Mouse (Mus musculus) neutrophil, adult 5-6 weeks (primary cell): ENCODE measurements around the gene Auts2. TPM values are rescaled to one million over a fixed set of nuclear protein-coding genes. Genes with fewer than 3 reads are reported as not detected.

Experiments used
- ATAC-seq: fragments of 151-379, 151-347 bp; 2 replicates; pipeline ENCODE4 v1.8.0; 2017; ENCODE audit warnings: mild to moderate bottlenecking, moderate TSS enrichment; ENCODE audit not compliant: insufficient number of reproducible peaks, poor library complexity, low FRiP score, severe bottlenecking; ENCODE audit errors: extremely low read depth
- total RNA-seq: library from RNA; stranded (forward); fragments of 200-1000 nt; gene quantifications from 2 replicates; pipeline ENCODE4 v1.2.3, GENCODE M21; 2017

The Auts2 gene
- total RNA-seq, 1 experiment from 2014 or later = 0.93 TPM

DNA sequence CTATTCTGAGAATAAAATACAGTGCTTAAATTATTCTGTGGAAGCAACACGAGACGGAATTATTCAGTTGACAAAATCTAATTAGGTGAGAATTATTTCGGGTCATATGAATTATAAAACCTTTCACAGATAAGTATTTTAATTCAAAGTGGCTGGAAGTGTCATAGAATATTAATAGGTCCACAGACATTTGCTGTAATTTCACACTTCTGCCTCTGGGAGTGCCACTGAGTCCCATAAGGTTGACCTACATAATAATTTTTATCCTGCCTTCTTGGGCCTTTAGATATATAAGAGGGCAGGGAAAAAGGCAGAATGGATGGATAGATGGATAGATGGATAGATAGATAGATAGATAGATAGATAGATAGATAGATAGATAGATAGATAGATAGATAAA, 454.6 kb downstream of the Auts2 start:
- ATAC-seq = no peak

DNA sequence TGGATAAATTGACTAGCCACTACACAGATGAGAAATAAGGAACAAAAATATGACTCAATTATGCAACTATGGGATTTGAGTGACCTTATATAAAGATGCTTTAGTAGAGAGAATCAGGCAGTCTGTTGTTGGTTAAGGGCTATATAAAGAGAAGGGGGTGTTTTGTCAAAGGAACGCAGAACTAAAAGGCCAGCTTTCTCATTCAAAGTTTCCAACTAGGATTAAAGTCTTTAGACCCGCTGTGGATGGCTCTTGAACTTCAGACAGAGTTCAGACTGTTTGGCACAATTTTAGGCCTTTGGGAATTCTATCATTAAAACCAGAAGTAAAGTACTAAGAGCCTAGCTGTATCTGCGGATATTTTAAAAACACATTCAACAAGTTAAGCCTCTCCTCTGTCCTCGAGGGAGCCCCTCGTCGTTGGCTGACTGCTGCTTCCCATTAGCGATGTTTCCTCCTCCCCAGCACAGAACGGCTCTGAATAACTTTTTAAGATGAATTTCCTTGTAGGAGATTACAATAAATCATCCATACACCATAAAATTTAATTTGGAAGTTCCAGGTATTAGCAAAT, 459.3 kb downstream of the Auts2 start:
- ATAC-seq = no peak

DNA sequence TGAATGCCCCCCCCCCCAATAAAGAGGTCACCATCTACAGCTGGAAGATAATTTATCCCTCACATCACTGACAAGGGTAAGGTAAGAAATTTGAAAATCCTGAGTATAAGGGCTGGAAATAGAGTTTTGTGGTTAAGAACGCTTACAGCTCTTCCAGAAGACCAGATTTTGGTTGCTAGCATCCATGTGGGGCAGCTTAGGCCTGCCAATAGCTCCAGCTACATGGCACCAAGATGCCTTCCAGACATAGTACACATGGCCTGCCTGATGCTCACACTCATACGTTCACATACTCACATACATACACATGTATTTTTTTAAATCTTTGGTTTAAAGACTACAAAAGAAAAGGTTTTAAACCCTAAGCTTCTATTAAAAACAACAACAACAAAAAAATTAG, 467.2 kb downstream of the Auts2 start:
- ATAC-seq = no peak

DNA sequence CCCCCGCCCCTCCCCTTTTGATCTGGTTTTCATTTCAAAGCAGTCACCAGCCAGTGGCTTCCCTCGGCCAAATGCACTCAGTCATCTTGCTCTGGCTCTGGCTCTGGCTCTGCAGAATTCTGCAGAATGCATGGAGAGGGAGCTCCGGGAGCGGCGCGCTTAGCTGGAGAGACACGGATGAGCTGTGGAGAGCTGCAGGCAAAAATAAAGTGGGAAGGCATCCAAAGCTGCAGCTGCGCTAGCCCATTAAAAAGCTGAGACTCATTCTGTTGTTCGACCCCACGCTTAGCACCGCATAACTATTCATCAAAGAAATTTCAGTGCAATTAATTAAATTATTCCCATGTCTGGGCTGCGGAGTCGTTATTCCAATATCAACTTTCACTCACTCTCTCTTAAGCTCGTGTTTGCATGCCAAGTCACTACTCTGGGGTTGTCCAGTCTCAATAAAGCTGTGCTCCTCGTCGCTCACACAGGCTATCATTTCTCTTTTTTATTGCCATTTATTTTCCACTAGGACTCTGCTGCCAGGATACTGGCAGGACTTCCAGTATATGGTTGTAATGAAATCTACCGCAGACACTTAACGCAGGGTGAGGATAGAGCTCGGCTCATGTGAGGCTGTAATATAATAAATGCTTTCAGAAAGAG, 468.3 kb downstream of the Auts2 start:
- no peak for ATAC-seq

DNA sequence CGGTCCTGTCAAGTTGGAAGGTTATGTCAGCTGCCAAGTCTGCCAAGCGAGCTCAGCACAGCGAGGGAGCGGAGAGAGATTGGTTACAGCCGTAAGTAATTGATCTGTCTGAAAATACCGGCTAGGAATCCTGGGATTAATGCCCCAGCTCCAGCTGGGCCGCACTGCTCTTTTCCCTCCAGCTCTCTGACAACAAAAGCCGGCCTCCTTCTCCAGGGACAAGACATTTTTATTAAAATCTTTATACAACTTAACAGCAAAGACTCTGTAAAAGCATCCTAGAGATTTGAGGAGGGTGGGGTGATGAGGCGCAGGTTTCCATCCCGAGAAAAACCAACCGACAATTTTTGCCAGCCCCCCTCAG, 468.8 kb downstream of the Auts2 start:
- ATAC-seq = no peak

DNA sequence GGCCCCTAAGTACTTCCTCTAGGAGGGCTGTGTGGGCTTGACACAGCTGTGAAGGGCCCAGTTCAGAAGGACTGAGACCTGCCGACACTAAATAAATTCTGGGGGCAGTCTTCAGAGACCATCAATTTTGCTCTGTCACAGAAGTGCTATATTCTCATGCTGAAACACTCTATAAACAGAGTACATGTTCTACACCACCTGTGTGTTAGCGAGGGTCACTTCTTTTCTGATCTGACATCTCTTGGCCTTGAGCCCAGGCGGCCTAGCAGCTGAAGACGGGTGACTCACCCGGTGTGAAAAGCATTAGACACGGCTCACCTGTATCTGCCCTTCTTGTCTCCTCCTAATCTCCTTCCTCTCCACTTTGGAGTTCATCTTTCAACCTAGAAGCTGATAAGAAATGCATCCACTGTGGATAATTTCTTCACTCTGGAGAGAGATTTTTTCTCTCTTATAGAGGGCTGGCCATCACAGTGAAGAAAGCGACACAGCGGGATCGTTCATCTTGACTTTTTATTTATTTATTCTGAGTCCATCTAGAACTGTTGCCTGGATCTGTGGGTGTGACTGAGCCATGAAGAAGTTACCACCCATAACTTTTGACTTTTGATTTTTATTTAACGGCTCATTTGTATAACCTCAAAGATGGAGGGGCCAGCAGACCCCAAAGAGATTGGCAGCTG, 469.3 kb downstream of the Auts2 start:
- ATAC-seq = no peak

DNA sequence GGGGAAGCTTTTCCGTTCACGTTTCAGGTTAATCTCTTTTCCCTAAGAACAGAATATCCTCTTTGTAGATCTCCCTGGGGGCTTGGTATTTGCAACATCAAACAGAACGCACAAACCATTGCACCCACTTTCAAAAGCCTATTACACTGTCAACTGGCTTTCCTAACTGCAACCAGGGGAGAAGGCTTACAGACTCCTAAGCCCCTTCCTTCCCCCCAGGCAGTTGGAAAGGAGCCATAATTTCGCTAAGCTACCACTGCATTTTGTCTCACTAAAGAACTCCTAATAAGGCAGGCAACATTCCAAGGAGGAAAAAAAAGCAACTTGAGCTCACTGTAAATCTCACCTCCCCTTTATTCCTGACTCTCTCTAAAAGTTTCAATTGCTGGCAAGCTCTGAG, 470.8 kb downstream of the Auts2 start:
- no peak for ATAC-seq

DNA sequence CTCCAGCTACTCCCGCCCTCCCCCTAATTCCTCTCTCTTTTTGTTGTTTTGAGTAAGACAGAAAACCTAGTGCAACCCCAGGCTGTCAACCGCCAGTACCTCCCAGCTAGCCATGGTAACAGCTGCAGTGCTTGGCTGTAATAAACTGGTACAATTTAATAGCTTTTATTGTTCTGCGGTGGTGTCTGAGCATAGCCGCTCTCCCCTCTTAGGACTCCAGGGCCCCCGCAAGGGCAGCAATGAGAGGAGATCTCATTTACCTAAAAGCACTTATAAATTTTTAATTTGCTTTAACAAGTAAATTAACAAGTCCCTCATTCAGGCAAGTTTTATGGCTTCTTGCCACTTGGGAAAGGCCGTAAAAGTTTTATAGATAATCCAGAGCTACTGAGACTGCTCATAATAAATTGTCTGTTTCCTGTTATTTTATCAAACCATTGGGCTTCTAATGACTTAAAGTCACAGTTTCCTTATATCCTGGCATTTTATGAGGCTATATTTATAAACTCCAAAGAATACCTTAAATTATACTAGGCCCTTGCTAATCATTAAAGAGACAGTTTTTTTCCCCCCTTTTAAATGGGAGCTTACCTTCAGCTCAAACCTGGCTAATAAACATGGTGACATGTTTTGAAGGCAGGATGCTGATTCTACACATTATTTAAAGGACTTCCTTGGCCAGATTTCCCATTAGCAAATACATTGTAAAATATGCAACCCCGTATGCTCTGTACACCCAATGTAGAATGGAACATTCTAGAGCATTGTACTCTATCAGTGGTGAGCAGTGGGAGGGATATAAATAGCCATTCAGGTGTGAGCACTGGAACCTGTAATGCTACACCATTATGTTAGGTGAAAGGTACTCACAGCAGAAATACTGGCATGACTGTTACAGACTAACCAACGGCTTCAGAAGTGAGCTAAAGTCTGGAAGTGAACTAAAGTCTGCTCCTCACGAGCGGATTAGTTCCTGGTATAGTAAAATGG, 475.1 kb downstream of the Auts2 start:
- ATAC-seq = no peak

DNA sequence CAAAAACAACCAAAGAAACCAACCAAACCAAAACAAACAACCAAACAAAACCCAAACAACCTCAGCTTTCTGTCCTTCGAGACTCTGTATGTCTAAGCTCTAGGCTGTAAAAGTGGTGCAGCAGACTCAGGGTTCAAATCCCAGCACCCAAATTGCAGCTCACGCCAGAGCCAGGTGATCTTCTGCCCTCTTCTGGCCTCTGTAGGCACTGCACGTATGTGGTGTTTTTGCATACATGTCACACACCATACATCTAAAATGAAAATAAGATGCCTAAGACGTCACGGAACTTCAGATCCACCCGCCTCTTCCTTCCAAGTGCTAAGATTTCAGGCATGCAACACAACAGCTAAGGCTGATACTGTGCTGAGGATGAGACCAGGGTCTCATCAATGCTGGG, 483.0 kb downstream of the Auts2 start:
- ATAC-seq = no peak

DNA sequence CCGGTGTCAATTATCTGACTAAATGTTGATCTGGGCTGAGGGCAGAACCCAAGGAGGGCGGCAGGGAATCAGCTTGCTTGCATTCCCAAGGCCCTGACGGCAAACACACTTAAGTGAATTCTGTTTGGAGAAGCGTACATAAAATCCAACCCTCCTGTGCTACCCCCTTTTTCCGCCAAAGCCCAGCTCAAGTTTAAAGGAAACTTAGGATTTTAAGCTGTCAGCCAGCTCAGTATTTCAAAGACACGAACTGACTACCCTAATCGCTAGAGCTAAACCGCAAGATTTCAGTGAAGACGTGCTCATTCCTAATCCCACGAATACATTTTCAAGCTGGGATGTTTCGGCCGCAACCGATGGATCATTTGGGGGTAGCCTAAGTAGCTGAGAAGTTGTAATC, 490.5 kb downstream of the Auts2 start:
- no peak for ATAC-seq

DNA sequence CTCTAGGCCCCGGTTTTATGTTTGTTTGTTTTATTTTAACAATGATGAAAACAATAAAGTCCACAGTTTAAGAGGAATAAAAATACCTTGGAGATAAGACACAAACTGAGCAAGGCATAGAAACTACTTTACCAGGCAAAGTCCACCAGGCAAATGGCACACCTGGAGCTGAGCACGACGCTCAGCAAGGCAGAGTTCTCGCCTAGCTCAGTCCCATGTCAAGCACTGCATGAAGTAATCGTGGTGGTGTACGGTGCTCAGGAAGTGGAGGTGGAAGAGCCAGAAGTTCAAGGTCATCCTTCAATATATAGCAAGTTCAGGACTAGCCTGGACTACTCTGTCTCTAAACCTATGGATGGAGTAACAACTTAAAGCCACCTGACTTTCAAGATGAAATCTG, 503.6 kb downstream of the Auts2 start:
- no peak for ATAC-seq

DNA sequence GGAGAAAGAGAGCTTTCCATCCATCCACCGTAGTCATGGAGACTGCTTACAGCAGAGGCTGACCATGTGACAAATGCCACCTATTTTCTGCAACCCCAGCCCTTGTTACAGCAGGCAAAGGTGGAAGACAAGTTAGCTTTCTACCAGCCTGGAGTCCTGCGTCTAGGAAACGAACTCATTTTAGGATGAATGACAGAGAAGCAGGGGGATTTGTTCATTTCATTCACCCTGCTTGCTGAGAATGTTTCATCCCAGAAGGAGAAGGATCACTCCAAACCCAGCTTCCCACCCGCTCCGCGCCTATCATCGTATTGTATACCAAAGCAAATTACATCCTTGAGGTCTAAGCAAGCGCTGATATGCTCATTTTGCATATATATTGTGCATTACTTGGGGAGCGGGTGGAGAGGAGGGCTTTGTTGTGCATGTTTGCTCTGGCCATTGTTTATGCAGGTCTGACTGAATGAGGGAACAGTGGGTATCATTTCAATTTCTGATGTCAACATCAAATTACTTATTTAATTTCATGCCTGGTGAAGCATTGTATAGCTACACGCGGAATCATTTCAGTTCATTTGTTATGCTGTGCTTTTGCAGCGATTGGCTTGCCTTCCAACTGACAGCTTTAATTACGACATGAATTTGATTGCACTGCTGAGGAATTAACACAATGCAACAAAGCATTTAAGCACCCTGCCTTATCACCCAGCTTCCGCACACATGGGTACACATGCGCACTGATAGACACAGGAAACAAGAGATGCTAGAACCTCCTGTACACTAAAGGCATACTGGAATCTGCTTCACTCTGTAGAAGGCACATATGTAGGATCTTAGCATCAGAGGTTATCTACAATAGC, 509.4 kb downstream of the Auts2 start:
- ATAC-seq = no peak

DNA sequence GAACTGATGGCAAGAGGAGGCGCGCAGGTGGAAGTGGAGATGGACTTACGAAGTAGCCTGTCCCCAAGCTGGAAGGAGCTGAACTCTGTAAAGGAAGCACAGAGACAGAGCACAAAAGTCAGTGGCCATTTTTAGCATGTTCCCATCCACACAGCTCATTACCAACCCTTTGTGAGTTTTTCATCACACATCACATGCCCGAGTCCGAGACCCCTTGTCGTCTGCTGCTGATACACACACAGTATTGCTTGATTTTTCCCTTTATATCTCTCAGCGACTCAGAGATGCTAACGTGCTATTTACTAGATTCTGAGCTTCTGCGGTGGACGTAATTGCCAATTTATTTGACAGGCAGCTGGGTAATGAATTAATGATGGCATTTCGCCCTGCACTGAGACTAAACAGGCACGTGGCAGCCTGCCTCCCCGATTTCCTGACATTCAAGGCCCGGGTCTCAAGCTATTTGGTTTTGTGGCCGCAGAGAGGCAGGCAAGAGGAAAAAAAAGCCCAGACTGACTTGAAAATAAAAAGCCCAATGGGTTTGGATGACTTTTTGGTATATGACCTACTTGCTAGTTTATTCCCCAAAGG, 512.1 kb downstream of the Auts2 start:
- ATAC-seq = no peak

DNA sequence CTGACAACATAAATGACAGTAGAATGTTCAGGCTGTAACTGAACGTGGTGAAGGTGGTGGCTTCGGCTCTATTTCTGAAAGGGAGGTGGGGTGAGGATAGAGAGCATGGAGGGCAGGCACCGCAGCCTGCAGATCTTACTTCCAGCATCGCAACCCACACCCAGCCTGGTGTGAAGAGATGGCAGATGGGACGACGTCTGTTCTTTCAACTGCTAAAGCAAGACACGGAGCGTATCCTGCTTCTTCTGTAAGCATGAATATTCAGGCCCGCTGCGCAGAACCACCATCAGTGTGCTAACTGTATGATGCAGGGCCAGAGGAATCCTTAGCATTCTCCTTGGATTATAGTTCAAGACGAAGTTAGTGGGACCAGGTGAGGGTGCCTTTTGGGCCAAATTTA, 513.5 kb downstream of the Auts2 start:
- no peak for ATAC-seq

DNA sequence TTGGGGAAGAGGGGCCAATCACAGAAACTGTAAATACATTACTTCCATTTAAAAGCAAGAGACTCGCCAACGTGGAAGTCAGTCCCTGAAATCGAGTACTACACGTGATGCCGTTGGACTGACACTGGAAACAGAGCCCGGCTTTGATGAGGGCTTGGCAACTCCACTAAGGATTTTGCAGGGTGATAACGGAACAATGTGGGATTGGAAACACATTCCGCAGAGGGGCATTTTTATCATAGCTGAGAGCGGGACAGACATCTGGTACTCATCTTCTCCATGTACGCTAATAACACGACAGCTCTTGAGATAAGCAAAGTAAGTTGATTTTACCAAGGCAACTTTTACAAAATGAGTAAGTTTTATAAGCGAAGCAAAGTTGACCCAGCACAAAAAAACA, 514.1 kb downstream of the Auts2 start:
- ATAC-seq = no peak

DNA sequence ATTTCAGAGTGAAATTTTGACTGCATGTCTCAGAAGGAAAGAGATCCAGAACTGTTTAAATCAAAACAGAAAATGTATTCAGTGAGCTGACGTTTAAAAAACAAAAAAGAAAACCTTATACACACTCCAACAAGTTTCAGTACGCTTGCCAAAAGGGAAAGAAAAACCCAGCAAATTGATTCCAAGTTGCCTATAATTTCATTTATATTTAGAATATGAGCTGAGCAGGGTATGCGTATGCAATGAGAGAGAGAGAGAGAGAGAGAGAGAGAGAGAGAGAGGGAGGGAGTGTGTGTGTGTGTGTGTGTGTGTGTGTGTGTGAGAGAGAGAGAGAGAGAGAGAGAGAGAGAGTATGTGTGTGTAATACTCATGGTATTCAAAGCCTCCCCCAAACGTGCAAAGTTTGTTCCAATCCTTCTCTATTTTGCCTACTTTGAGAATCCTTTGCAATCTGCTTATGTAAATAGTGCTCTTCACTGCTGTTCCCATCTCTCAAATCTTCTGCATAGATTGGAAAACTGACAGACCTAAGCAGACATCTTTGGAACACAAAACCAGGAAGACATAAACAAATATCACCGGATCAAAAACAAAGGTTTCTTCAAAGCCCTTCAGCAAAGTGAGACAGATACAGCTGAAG, 515.2 kb downstream of the Auts2 start:
- no peak for ATAC-seq

DNA sequence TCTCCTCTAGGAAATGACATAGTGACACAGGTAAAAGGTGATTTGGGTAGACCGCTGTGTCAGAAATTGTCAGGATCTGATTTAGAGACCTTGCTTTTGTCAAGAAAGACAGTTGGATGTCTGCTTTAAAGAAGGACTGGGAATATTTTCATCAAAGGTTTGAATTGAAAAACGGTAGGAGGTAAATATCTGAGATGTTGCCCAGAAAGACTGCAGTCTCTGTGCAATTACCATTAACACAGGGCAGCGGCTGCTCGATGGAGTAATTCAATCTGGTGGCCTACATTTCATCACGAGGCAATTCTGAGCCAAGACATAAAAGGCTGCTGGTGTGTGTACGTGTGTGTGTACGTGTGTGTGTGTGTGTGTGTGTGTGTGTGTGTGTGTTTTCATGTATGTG, 529.8 kb downstream of the Auts2 start:
- ATAC-seq = no peak

DNA sequence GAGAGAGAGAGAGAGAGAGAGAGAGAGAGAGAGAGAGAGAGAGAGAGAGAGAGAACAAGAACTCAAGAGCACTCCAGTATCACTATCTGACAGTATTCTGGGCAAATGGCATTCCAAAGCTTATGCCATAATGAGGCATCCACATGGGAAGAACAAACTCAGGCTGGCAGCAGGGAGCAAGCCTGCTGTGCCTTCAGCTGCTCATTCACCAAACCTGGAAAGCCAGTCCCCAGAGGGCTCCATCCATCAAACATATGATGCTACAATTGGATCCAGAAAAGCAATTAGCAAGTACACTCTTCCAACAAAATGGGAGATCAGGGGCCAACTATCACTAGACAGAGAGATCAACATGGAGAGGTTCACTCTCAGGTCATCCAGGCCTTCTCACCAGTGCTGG, 531.3 kb downstream of the Auts2 start:
- no peak for ATAC-seq
